Mouse (Mus musculus) embryonic fibroblast, embryonic 13.5 days (primary cell): ENCODE measurements around the gene Rnf167.

ENCODE experiments used
- CTCF ChIP-seq: IDR thresholded peaks from 2 replicates; pipeline ENCODE4 v1.5.1; 2011; ENCODE audit warnings: mild to moderate bottlenecking, control low read depth, low read length, moderate library complexity, borderline replicate concordance; ENCODE audit not compliant: insufficient read depth
- POLR2A ChIP-seq: IDR thresholded peaks from 2 replicates; pipeline ENCODE4 v1.6.1; 2011; ENCODE audit warnings: low read depth, mild to moderate bottlenecking, control low read depth, low read length, moderate library complexity

GRCm38 (mm10) chr11:70693504-70693903 is 46.5 kb downstream of the Rnf167 start:
- no peak for TF ChIP-seq POLR2A
- no peak for TF ChIP-seq CTCF
